Mouse (Mus musculus) liver, adult 2 months (tissue): ENCODE measurements around the gene Opa3. TPM values are rescaled to one million over a fixed set of nuclear protein-coding genes. Genes with fewer than 3 reads are reported as not detected.
"Not testable (repeated sequence)": the region's sequence is repeated elsewhere in the genome, so short reads cannot be mapped to it uniquely, and the experiment has no call there.

ENCODE experiments used
- DNase-seq: peaks from one replicate; pipeline ENCODE4 v3.0.0-alpha.2; 2011; ENCODE audit warnings: low read depth, low spot score; ENCODE audit errors: extremely low read depth
- H3K27ac ChIP-seq: fragments of 200-500 bp; replicated peaks from 2 replicates; pipeline ENCODE4 v1.5.1; 2012; ENCODE audit warnings: low read depth, mild to moderate bottlenecking, control low read depth, inconsistent platforms, low read length; ENCODE audit not compliant: insufficient read depth
- H3K27me3 ChIP-seq: fragments of 200-500 bp; 2 replicates; pipeline ENCODE4 v1.6.1; 2012; ENCODE audit warnings: mild to moderate bottlenecking, moderate library complexity, low read length, inconsistent platforms; ENCODE audit not compliant: control insufficient read depth, insufficient read depth
- H3K36me3 ChIP-seq: fragments of 200-500 bp; 2 replicates; pipeline ENCODE4 v1.6.1; 2012; ENCODE audit warnings: low read length, inconsistent platforms; ENCODE audit not compliant: control insufficient read depth, insufficient read depth
- H3K4me1 ChIP-seq: fragments of 200-500 bp; 2 replicates; pipeline ENCODE4 v1.6.1; 2011; ENCODE audit warnings: low read length; ENCODE audit not compliant: control insufficient read depth, insufficient read depth
- H3K4me3 ChIP-seq: fragments of 200-500 bp; 2 replicates; pipeline ENCODE4 v1.5.1; 2011; ENCODE audit warnings: low read depth, mild to moderate bottlenecking, control low read depth, low read length, moderate library complexity; ENCODE audit not compliant: insufficient read depth
- H3K79me2 ChIP-seq: fragments of 200-500 bp; 2 replicates; pipeline ENCODE4 v1.6.1; 2012; ENCODE audit warnings: inconsistent platforms, mild to moderate bottlenecking, low read length, moderate library complexity; ENCODE audit not compliant: control insufficient read depth, insufficient read depth
- H3K9ac ChIP-seq: fragments of 200-500 bp; 2 replicates; pipeline ENCODE4 v1.6.1; 2012; ENCODE audit warnings: low read depth, mild to moderate bottlenecking, control low read depth, inconsistent platforms, low read length
- CTCF ChIP-seq: fragments of 200-500 bp; IDR thresholded peaks from 2 replicates; pipeline ENCODE4 v1.5.1; 2011; ENCODE audit warnings: low read depth, low read length, control low read depth
- POLR2A ChIP-seq: fragments of 200-500 bp; IDR thresholded peaks from 2 replicates; pipeline ENCODE4 v1.6.1; 2011; ENCODE audit warnings: low read length, control low read depth; ENCODE audit not compliant: insufficient read depth; ENCODE audit errors: extremely low read depth
- WGBS: fragments of 180-500 bp; shearing (Covaris S2); methylation state at CpG from one replicate; pipeline ENCODE4 v1.1.7; 2018; 5-methylcytosine and 5-hydroxymethylcytosine counted together
- polyA plus RNA-seq: library from polyadenylated mRNA; depleted of rRNA; stranded (reverse); fragments of >200 nt; gene quantifications from 2 replicates; pipeline ENCODE4 v1.2.3, GENCODE M21; 2012
- total RNA-seq: library from RNA; depleted of rRNA; stranded (reverse); fragments of >200 nt; gene quantifications from 2 replicates; pipeline ENCODE4 v1.2.3, GENCODE M21; 2014

The Opa3 gene
- total and polyA plus RNA-seq, 2 experiments = 12.9 to 34.1 TPM

DNA sequence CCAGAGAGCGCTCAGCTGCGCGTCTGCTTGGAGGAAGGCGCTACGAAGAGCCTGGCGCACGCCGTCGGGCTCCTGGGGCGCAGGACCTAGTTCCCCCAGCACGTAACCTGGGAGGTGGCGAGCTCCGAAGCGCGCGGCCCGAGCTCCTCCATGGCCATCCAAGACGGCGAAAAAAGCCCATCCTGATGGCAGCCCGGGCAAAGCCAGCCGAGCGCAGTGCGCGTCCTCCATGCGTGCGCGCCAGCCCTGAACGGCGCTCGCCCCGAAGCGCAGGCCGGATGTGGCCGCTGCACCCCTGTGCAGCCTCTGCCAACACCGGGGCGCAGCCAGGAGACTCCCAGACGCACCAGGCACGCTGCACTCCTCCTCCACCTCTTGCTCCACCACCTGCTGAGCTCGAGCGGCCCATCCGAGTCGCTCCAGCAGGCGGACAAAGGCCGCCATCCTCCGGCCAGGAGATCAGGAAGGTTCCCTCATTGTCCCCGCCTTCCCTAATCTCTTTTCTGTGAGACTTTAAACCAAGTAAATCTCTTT lies 51.5 kb downstream of the Opa3 start, which contains the start of gene Ppm1n:
TSS of gene Ppm1n (minus strand) at position 484 of the 534 bp plus-strand sequence.
- H3K36me3 ChIP-seq = no peaks in the 10 kb centered on the region
- no peak for DNase-seq
- H3K9ac ChIP-seq = no peak within 1 kb of the TSS
- H3K4me3 ChIP-seq = peak within 1 kb of the TSS; percentile 17; the same call in 1 of the 2 replicates
- TF ChIP-seq CTCF (no peak), POLR2A (no peak)
- no peaks in the 10 kb centered on the region for H3K79me2 ChIP-seq
- peaks cover 8% of the 10 kb centered on the region for H3K27me3 ChIP-seq
- whole genome bisulfite sequencing = 3% methylated on average over 46 of the region's 46 CpGs
- H3K4me1 ChIP-seq = no peaks in the 10 kb centered on the region
- no peak within 1 kb of the TSS for H3K27ac ChIP-seq

GRCm38 (mm10) chr7:19281680-19282304 lies 53.7 kb downstream of the Opa3 start:
- H3K9ac ChIP-seq, H3K4me1 ChIP-seq, H3K36me3 ChIP-seq, H3K4me3 ChIP-seq, H3K79me2 ChIP-seq, H3K27ac ChIP-seq, H3K27me3 ChIP-seq: not testable (repeated sequence)
- DNase-seq = peak; percentile 28
- 25% methylated on average over 6 of the region's 6 CpGs for WGBS

DNA sequence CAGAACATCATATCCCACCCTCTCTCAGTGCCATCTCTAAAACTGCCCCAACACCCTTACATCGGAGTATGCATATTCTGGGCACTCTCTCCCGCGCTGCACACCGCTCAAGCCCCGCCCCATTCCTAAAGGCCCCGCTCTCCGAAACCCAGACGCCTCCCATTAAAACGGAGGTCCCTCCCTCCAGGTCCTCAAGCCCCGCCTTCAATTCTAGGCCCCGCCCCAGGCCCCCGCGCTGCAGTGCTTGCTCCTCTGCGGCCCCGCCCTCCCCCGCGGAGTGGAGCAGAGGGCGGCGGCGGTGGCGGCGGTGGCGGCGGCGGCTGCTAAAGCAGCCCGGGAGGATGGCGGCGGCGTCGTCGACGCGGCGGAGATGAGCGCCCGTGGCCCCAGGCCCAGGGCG lies 54.3 kb downstream of the Opa3 start, which contains the start of gene Rtn2:
TSS of gene Rtn2 (plus strand) at position 240 of the 400 bp plus-strand sequence.
- peak; percentile 62 for DNase-seq
- H3K27me3 ChIP-seq = peaks cover 8% of the 10 kb centered on the region
- 1% methylated on average over 37 of the region's 37 CpGs for WGBS

DNA sequence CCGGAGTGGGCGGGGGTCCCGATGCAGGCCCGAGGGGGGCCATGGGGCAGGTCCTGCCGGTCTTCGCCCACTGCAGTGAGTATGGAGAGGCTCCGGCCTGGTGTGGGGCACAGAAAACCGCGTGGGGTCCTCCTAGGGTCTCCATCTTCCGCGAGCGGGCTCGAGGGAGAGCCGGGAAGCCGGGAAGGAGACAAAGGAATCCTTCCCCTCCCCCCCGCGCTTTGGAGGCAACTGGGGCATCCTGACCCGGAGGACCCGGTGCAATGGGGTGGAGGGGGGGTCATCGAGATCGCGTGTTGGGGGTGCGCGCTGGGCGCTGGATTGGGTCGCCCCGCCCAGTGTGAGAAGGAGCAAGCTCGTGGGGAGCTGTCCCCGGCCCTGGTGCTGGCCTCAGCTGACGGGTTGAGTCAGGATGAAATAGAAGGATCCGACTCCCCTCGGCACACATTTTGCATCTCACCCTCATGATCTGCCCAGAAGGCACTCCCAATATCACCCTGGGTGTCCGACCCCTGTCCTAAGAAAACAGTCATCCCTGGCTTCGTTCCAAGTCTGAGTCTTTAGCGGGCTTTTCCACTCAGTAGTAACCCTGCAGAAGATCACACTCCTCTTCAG lies 54.8 kb downstream of the Opa3 start:
- WGBS = 2% methylated on average over 32 of the region's 35 CpGs
- no peak overlapping the region for H3K9ac ChIP-seq
- H3K27ac ChIP-seq = no peak overlapping the region
- no peaks in the 10 kb centered on the region for H3K36me3 ChIP-seq
- H3K79me2 ChIP-seq = no peaks in the 10 kb centered on the region
- H3K4me3 ChIP-seq = peak overlapping the region; percentile 48
- H3K27me3 ChIP-seq = peaks cover 8% of the 10 kb centered on the region
- no peak for TF ChIP-seq CTCF
- no peak for TF ChIP-seq POLR2A
- no peaks in the 10 kb centered on the region for H3K4me1 ChIP-seq
- DNase-seq = no peak

More for the DNA sequence above, 54.3 kb downstream of the Opa3 start, which contains the start of gene Rtn2:
- peak within 1 kb of the TSS; percentile 48 for H3K4me3 ChIP-seq
- no peaks in the 10 kb centered on the region for H3K36me3 ChIP-seq
- H3K79me2 ChIP-seq = no peaks in the 10 kb centered on the region
- no peak within 1 kb of the TSS for H3K9ac ChIP-seq
- no peaks in the 10 kb centered on the region for H3K4me1 ChIP-seq
- TF ChIP-seq CTCF (no peak), POLR2A (no peak)
- no peak within 1 kb of the TSS for H3K27ac ChIP-seq

GRCm38 (mm10) chr7:19283406-19283804 lies 55.3 kb downstream of the Opa3 start:
- 33% methylated on average over 14 of the region's 14 CpGs for WGBS
- H3K36me3 ChIP-seq = no peaks in the 10 kb centered on the region
- peaks cover 8% of the 10 kb centered on the region for H3K27me3 ChIP-seq
- DNase-seq = no peak
- H3K79me2 ChIP-seq = no peaks in the 10 kb centered on the region
- TF ChIP-seq POLR2A (no peak), CTCF (no peak)
- H3K4me1 ChIP-seq = no peaks in the 10 kb centered on the region
- no peak overlapping the region for H3K27ac ChIP-seq
- H3K9ac ChIP-seq = no peak overlapping the region
- H3K4me3 ChIP-seq = no peak overlapping the region

DNA sequence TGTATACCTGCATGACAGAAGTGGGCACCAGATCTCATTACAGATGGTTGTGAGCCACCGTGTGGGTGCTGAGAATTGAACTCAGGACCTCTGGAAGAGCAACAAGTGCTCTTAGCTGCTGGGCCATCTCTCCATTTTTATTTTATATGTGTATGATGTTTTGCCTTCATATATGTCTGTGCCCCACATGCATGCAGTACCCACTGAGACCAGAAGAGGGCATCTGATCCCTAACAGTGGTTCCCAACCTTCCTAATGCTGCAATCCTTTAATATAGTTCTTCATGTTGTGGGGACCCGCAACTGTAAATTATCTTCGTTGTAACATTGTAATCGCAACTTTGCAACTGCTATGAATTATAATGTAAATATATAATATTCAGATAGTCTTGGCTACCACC lies 56.6 kb downstream of the Opa3 start:
- TF ChIP-seq POLR2A (no peak), CTCF (peak; percentile 65)
- Histone ChIP-seq H3K36me3 (no peaks in the 10 kb centered on the region), H3K27ac (no peak overlapping the region), H3K4me1 (no peaks in the 10 kb centered on the region), H3K27me3 (peaks cover under 1% of the 10 kb centered on the region), H3K9ac (no peak overlapping the region), H3K79me2 (no peaks in the 10 kb centered on the region), H3K4me3 (no peak overlapping the region)
- DNase-seq = no peak
- WGBS = 23% methylated on average over 4 of the region's 4 CpGs
